Mouse (Mus musculus) frontal cortex, postnatal 25 days (tissue): Measurements from ENCODE around the gene Fam169b.
"Not testable (repeated sequence)": the region's sequence is repeated elsewhere in the genome, so short reads cannot be mapped to it uniquely, and the experiment has no call there.

Source experiments
- DNase-seq, 2 experiments: peaks; one replicate each; pipeline ENCODE4 v3.0.0; 2022; ENCODE audit warnings: low spot score in 2 of 2

Gene Fam169b

DNA sequence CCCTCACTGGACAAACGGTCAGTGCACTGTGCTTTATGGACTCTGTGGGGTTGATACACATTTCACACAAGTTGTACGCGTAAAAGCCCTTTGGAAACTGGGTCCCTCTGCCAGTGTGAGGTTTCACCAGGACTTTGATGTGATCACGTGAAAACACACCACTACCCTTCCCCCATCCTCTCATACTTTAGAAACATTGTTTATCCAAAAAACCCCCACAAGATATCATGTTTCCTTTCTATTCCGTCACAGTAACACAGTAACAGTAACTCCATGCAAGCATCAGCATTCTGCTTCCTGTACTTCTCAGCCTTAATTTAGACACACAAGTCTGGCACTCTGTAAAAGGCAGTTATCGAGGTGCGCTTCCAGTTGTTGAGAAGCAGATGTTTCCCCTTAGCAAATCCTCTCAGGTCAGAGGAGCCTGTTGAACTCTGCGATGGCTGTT is 12.2 kb downstream of the Fam169b start:
- no peak for DNase-seq

DNA sequence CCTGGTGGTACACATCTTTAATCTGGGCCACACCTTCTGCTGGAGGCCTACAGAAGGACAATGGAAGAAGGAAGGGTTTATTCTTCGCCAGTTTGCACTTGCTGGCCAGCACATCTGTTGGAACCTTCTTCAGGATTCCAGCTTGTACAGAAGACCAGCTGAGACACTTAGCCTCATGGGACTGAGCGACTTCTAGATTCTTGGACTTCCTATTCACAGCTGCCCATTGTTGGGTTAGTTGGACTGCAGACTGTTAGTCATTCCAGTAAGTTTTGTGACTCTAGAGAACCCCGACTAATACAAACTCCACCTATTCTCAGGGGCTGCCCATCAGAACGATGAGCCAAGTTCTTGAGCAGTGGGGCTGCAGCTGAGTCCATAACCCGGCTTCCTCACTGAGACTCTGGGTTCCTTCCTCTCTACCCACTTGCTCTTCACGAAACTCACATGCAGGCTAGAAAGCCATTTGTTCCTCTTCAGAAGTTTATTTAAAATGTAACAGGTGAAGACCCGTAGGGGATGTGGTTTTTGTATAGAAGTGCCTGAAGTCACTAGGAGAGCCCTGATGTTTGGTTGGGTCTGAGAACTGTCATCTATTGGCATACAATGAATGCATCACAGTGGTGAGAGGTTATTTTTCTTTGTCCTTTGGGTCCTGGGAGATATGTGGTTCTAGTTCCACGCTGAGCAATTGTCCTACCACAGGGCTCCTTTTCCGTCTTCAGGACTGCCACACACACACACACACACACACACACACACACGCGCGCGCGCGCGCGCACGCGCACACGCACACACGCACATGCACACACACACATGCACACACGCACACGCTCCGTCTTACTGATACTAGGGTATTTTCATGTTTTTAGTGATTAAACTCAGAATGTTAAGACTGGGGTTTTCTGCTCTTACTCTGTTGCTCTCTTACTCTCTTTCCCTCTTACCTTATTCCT is 13.2 kb downstream of the Fam169b start:
- DNase-seq = no peak

DNA sequence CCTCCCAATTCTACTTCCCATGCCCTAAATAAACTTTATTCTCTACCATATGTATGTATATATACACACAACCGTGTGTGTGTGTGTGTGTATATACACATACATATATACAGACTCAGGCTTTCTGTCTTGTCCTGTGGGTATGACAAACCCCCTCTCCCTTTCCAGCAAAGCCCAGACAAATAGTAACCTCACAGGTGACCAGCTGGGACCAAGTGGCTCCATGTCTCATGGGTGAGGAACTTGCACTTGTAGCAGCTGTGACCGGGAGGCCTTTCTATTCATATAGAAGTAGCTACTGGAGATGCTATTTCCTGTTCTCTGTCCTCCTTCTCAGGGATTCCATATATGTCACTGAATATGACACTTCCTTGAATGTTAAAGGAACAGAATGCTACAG is 13.9 kb downstream of the Fam169b start:
- no peak for DNase-seq

GRCm38 (mm10) chr7:68288000-68288399 is 14.4 kb downstream of the Fam169b start:
- not testable (repeated sequence) for DNase-seq

- no peak for DNase-seq
These were observed 15.4 kb downstream of the Fam169b start for GRCm38 (mm10) chr7:68289081-68289480.

DNA sequence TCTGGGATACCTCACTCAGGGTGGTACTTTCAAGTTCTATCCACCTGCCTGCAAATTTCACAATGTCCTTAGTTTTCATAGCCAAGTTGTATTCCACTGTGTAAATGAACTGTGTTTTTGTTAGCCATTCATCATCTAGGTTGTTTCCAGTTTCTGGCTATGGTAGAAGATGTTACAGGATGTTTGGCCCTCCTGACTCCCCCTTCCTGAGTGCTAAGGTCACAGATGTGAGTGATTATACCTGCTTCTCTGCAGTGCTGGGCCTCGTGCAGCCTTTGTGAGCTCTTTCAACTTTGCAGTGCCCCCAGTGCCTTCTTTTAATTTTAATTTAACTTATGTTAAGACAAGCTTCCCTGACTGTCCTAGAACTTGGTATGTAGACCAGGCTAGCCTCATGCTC is 18.0 kb downstream of the Fam169b start:
- DNase-seq = no peak

GRCm38 (mm10) chr7:68293997-68294789 is 20.6 kb downstream of the Fam169b start:
- DNase-seq = no peak

DNA sequence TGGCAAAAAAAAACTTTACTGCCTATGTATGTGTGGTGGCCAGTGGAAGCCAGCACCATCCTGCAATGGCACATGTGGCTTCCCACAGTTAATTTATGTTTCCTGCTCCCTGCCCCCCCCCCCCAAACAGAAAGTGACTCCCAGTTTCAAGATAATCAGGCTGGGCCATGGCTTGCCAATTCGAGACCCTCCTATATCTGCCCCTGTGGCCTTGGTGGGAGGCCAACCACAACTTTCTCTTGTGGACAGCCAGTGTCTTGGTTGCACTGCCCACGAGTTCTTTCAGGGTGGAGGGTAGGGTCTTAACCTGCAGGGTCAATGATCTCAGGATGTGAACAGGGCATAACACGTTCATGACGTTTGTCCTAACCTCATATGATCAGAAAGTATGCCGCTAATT is 22.8 kb downstream of the Fam169b start:
- DNase-seq = no peak

DNA sequence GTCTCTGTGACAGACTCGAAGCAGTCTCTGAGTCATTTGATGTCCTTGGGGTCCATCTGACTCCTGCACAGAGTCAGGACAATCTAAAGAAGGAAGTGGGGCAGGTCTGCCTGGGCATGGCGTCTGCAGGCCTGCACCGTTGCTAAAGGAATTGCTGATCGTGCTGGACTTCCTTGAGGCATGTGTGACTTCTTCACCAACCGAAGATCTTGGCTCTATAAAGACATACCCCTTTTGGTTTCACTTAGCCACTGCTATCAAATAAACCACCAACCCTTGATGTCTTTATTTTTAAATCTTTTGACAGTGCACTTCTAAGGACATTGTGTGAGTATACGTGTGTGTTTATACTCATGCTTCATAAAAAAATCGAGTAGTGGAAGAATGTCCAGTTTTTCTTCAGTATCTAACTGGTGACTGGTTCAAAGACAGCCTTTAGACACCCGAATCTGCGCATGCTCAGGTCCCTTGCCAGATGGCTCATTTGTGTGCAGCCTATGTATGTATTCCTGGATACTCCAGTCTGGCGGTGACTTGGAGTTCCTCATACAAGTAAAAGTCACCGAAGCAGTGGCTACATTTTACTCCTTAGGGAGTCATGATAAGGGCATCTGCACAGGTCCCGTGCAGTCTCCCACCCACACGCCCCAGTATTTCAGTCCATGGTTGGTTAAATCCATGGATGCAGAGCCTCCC is 24.9 kb downstream of the Fam169b start:
- DNase-seq = no peak

GRCm38 (mm10) chr7:68301160-68301559 is 27.5 kb downstream of the Fam169b start:
- no peak for DNase-seq

DNA sequence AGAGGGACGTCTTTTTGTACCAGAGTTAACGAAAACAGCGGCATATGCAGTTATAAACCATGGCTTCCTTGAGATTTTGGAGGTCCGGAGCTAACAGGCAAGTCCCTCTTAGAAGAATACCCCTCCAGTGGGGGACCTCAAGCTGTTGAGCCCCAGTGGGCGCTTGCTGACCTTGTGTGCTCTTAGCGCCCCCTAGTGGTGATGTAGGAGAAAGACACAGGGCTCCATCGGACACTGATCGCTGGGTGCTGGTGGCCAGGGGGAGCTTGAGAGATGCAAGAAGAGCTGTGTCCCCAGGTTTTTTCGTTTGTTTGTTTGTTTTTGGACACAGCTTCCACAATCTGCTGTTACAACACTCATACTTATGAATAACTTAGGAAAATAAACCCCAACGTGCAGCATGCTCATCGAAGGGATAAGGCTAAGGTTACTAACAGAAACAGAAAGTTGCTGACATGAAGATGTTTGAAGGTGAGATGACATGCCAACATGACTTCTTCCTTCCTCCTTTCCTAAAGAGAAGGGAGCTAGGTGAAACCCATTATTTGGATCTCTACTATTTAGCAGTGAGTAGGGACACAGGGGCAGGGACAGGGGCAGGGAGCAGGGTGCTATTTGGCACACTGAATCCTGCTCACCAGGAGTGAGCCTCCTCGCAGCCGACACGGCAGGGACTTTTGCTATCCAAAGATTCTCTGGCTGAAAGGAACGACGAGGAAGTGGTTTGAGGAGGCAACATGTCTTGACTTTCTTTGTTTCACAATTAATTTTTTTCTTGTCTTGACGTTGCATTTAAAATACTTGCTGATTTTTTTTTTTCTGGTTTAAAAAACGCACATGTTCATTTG is 29.2 kb downstream of the Fam169b start:
- DNase-seq = peak; percentile 17 to 54

- DNase-seq = no peak
These were observed 30.0 kb downstream of the Fam169b start for GRCm38 (mm10) chr7:68303685-68304084.

DNA sequence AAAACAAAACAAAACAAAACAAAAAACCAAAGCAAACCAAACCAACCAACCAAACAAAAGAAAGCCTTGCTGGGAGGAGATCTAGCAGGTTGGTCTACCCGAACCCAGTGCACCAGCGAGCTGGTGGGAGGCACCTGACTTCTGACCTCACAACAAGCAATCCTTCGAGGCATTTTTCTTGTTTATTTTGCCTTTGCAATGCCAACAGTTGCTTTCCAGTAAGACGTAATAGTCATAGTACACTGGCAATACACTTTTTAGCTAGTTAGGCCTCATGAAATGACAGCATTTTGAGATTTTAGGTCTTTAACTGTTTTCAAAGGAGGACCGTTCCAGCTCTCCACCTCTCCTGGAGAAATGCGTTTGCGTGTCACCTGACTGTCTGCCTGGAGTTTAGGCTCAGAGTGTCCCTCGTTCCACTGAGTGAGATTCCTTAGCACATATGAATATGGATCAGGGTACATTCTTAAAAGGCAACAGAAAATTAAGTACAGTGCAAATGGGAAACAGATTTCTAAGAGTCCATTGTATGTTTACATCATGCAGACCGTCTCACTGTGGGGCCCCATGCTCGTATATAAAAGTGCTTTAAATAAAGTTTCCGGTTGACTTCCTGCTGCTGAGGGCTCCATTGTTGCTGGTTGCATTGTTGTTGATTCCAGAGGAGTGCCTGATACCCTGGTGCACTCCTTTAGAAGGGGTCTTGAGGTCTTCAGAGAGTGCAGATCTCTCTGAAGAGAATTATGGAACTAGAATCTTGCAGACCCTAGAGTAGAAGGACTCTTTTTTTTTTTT is 32.3 kb downstream of the Fam169b start:
- DNase-seq = no peak

DNA sequence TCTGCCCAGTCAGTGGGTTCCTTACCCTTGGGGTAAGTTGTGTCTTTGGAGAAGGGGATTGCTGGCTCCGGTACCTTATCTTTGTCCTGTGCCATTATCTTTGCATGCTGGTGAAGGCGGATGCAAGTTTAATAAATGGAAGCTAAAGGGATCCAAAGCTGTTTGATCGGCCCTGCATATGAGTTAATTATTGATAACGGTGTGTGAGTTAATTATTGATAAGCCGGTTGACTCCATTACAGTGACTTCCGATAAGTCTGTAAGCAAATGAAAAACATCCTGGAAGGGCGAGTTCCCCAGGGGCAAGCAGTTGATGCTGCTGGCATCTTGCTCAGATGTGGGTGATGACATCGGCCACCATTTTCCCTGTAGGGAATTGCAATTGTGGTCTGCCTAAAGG is 33.1 kb downstream of the Fam169b start:
- DNase-seq = no peak

DNA sequence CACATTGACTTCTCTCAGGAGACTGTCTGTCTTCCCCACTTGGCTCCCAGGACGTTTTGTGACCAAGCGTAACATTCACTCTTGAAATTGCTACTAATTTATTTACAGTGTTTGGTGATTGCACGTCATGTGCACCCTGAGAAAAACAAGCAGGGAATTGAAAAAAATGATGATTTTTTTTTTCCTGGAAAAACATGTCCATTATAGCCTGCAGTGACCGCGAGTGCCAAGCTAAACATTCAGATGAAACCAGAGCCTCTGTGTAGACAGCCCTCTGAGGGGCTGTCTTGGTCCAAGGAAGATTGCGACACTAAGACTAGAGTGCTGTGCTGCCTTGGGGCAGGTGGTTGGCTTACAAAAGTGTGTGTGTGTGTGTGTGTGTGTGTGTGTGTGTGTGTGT is 37.8 kb downstream of the Fam169b start:
- DNase-seq = no peak

- DNase-seq = no peak
These were observed 38.8 kb downstream of the Fam169b start for GRCm38 (mm10) chr7:68312395-68312794.

- no peak for DNase-seq
These were observed 39.6 kb downstream of the Fam169b start for GRCm38 (mm10) chr7:68313038-68313782.

GRCm38 (mm10) chr7:68314286-68314685 is 40.6 kb downstream of the Fam169b start:
- DNase-seq = no peak

DNA sequence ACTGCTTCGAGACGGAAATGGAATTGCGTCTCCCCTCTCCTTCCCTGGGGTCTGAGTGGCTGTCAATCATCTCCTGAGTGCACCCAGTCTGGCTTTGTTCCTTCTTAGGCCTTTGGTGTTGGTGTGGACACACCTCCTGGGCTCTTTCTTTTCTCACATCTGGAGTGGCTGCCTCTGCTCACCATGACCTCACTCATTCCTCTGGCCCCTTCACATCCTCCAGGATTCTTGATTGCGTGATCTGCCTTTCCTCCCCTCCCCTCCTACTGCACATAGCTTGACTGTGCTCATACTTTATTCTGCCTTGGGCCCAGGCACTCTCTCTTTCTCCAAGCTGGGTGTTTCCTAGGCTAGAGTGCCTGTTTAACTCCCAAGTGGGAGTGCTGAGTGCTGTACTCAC is 41.4 kb downstream of the Fam169b start:
- DNase-seq = no peak
